Mouse (Mus musculus): Measurements from ENCODE around the gene Abtb2.

Gene Abtb2

DNA sequence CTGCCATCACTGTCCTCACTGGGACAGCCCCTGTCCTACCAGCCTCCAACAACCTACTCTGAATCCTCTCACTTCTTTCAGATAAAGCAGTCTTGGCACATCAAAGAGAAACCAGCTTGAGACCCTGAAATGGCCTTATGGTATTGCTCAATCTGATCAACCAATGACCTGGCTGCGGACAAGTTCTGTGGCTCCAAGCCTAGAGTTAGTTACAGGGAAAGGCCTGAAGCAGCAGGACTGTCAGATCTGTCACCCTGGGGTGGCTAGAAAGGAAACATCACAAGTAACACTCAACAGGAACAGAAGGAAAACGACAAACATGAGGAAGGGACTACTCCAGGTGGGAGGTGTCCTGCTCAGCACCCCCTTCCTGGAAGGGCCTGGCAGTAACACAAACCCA, 158.4 kb downstream of the Abtb2 start:
- peak in 1 of 2 experiments; percentile 67 for DNase-seq (ENCODE audit: inconsistent age in 2 of 2, low spot score in 1 of 2)

DNA sequence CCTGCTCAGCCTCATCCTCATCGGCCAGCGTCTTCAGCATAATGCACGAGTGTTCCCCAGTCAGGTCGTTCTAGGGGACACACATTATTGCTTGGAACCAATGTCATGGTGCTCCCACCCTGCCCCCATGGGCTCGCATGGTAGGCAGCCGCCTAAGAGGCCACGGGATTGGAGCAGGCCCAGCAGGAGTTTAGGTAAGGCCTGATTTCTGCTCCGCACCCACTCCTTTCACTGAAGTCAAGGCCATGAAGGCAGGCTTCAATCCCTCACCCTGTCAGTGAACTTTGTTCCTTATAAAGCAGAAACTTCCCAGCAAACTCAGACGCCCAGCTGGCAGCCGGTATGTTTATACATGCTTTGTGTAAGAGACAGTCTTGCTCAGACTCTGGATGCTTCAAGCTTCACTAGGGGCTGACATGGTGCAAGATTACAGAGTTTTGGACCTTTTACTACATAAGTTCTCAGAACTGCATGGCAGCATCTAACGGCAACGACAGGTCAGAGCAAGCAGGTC, 162.0 kb downstream of the Abtb2 start:
- peak in 1 of 2 experiments; percentile 44 for DNase-seq (ENCODE audit: inconsistent age in 2 of 2, low spot score in 1 of 2)

DNA sequence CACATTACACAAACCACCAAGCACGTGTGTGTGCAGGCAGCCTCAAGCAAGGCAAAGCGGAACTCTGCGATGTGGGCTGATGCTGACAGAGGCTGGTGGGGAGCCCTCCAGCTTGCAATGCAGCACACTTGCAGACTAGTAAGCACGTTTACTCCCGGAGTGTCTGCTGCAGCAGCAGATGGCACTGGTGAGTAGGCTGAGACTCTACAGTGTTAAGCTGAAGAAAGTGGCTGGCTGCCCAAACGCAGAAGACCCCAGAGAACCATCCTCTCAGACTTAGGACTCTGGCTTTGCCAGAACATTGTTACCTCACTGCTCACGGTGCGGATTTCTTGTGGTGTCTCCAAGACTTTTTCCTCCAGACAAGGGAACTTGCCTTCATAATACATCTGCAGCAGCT, 164.9 kb downstream of the Abtb2 start:
- DNase-seq (ENCODE audit: inconsistent age in 2 of 2, low spot score in 1 of 2) = no peak

DNA sequence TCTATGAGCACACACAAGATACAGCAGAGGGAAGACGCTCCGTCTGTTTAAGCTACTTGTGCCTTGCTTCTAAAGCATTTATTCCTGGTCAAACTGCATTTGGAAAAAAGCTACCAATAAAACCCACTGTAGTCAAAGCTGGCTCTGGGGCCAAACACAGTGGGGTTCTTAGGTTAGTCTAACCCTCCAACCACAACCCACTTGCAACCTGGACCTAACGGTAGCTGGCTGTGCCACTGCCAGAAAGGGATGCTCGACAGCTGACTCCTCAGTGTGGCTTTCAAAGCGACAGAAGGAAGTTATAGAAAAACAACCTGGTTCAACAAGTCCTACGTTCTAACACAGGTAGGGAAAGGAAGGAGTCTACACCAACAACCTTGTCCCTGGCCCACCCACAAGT, 165.3 kb downstream of the Abtb2 start:
- DNase-seq (ENCODE audit: inconsistent age in 2 of 2, low spot score in 1 of 2) = no peak

DNA sequence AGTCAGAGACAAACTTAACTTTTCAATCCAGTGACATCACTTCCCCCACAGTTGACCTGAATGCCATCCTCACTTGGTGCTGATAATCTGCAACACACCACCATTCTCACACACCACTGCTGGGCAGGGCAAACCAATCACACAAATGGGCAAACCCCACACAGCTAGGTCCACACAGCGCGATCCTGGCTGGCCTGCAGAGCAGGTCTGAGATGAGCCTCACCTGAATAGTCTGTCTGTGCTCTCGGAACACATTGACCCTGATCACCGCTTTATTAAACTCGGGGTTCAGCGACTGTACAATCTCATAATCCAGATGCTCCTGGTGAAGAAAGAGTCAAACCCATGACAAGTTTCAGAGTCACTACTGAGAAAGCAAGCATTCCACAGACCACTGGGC, 176.7 kb downstream of the Abtb2 start:
- DNase-seq (ENCODE audit: inconsistent age in 2 of 2, low spot score in 1 of 2) = no peak

DNA sequence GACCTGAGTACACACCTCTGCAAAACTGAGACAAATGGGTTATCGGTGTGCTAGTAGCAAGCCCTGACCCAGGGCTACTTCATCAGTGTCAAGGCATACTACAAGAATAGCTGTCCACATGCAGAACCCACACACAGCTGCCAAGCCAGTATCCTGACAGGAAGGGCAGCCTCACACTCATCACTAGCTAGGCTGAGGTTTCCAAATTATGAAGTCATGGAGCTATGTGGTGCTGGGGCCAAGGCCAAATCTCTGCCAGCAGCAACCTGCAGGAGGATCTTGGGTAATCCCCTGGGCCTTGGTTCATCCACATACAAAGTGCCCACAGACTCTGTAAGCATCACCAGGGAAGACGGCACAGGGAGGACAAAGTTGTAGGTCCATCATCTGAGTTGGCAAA, 177.4 kb downstream of the Abtb2 start:
- peak; percentile 76 to 85 for DNase-seq (ENCODE audit: inconsistent age in 2 of 2, low spot score in 1 of 2)

DNA sequence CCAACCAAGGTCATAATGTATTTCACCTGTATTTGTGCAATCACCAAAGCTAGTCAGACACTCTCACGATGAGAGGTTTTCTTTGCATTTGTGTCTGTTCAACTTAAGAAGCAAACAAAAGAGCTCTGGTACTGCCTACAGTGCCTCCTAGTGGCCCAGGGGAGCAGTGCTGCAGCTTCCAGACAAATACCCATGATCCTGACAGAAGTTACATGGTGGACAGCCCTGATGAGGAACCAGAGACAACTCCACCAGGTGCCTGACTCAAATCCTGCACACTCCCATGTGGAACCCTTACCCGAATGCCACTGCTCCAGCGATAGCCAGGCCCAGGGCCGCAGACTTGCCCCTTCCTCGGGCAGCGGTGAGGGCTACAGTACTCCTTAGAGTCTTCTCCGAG, 177.9 kb downstream of the Abtb2 start:
- DNase-seq (ENCODE audit: inconsistent age in 2 of 2, low spot score in 1 of 2) = peak; percentile 57 to 83

DNA sequence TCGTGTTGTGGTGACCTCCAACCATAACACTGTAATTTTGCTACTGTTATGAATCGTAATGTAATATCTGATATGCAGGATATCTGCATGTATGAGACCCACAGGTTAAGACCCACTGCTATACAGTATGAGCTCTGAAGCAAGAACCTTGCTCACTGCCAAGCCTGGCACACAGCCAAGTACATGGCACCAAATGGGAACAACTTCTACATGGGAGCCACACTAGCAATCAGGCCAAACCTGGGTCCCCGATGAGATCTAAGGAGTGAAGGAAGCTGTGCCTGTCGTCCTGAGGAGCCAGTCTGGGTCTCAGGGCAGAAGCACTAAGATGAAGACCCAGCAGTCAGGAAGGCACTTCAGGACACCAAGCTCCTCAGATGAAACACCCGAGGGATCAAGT, 179.4 kb downstream of the Abtb2 start:
- peak; percentile 72 to 79 for DNase-seq (ENCODE audit: inconsistent age in 2 of 2, low spot score in 1 of 2)

DNA sequence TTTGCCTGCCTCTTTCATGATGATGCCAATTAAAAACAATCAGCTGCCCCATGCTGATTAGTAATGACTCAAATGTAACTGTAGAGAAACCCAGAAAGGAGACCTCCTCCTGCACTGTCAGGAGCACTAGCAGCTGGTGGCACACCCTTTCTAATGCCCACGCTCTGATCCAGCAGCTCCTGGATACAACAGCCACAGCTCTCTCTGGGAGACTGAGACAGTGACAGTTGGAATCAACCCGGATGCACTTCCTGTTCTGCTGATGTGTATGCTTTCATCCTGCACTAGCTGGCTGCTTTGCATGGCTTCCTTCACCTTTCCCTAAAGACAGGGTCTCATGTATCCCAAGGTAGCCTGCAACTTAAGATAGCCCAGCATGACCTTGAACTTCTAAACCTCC, 180.0 kb downstream of the Abtb2 start:
- peak in 1 of 2 experiments; percentile 18 for DNase-seq (ENCODE audit: inconsistent age in 2 of 2, low spot score in 1 of 2)

DNA sequence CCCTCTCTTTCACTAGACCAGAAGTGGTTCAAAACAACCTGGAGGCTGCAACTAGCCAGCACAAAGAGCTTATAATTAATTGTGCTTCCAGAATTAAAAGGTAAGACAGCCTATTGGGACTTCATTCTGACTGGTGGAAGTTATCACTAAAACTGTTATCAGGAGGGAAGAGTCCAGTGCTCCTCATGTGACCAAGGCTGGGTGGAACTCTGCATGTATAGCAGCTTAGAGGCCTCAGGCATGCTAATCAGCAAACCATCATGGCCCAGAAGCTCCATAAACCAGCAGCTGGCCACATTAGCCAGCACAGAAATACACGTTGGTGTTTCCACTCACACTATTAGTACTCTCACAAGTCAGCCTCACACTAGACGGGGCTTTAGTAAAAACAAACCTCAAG, 180.7 kb downstream of the Abtb2 start:
- no peak for DNase-seq (ENCODE audit: inconsistent age in 2 of 2, low spot score in 1 of 2)

DNA sequence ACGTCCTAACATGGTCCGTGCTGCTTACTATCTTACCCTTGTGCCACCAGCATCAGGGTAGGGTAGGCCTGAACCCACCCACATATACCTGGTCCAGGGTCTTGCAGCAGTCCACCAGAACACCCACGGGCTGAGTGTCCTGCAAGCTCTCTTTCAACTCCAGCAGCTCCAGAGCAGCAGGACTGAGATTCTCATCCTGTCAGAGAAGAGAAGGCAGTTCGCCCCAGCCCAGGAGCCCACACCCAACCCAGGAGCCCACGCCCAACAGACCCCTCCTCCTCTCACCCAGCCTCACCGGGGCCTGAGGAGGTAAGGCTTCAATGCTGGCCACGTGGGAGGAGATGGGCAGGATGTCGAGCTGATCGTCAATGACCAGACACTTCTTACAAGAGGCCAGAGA, 181.8 kb downstream of the Abtb2 start:
- no peak for DNase-seq (ENCODE audit: inconsistent age in 2 of 2, low spot score in 1 of 2)

DNA sequence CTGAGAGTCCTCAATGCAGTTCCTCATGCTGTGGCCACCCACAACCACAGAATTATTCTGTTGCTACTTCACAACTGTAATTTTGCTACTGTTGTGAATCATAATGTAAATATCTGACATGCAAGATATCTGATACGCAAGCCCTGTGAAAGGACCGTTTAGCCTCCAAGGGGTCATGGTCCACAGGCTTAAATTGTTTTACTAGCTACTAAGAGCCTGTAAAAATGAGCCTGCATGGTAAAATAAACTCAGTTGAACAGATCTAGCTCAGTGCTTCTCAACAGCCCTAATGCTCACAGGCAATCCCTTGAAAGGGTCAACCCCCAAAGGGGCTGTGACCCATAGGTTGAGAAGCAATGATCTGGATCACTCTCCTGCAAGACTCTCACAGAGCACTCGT, 183.0 kb downstream of the Abtb2 start:
- DNase-seq (ENCODE audit: inconsistent age in 2 of 2, low spot score in 1 of 2) = no peak

DNA sequence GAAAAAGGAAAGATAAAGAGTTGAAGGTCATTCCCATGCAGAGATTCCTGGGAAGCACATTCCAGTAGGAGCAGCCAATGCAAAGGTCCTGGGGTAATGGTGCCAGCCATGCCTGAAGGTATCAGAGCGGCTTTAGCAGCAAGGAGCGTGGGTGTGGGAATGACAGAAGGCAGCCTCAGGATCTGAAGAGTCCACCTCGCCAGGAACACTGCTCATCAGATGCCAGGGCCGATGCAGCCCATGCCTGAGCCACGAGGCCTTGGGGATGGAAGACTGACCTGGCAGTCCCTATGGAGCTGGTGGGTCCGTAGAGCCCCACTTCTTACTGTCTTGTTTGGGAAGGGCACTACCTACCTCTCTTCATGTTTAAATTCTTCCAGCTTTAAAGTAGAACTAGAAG, 185.7 kb downstream of the Abtb2 start:
- DNase-seq (ENCODE audit: inconsistent age in 2 of 2, low spot score in 1 of 2) = no peak

DNA sequence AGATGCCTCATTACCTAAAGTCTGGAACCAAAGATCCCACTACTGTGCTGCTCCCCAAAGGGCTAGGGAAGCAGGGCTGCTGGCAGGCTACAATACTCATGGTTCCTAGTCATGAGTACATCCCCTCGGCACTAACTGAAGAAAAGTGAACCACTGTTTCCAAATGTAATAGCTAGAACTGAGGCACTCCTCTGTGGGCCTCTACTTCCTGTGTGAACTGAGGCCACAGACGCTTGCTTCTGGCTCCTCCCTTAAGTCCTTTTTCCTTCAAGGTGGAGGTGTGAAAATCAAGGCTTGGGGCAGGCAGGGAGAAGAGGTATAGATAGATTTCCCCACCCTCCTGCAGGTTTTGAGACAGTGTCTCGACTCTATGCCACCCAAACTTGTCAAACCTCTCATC, 188.5 kb downstream of the Abtb2 start:
- DNase-seq (ENCODE audit: inconsistent age in 2 of 2, low spot score in 1 of 2) = no peak

DNA sequence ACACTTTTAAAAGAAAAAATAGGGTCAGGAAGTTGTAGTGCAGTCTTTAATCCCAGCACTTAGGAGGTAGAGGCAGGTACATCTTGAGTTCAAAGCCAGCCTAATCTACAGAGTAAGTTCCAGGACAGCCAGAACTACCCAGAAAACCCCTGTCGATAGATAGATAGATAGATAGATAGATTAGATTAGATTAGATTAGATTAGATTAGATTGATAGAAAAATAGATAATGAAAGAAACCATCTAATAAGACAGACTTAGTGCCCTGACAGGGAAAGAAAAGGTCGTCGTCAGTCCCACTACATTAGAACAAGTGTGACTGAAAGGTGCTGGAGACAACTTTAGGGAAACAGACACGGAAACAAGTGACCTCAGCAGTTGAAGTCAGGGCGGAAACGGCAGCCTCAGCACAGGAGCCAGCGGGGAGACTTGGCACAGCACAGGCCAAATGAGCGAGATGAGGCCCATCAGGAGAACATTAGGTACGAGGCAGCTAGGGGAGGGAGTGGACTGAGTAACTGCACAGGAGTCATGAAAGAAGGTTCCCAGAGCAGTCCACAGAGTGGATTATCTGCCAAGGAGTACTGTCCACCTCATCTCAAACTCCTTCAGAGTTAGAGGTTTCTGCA, 189.5 kb downstream of the Abtb2 start:
- DNase-seq (ENCODE audit: inconsistent age in 2 of 2, low spot score in 1 of 2) = peak in 1 of 2 experiments; percentile 18

DNA sequence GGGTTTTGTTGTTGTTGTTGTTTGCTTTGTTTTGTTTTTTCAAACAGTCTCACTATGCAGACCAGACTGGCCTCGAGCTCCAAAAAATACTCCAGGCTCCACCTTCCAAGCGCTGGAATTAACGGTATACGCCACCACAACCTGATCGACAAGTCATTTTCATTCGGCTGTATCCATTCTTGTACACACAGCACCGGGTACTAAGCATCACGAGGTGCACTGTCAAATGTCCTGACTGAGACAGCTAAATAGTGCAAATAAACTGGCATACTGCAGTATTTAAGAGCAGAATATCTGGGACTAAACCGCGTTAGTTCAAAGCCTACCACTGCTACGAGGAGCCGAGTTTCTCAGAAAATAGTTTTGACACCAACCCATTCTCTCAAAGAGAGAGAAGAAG, 194.3 kb downstream of the Abtb2 start:
- DNase-seq (ENCODE audit: inconsistent age in 2 of 2, low spot score in 1 of 2) = no peak

DNA sequence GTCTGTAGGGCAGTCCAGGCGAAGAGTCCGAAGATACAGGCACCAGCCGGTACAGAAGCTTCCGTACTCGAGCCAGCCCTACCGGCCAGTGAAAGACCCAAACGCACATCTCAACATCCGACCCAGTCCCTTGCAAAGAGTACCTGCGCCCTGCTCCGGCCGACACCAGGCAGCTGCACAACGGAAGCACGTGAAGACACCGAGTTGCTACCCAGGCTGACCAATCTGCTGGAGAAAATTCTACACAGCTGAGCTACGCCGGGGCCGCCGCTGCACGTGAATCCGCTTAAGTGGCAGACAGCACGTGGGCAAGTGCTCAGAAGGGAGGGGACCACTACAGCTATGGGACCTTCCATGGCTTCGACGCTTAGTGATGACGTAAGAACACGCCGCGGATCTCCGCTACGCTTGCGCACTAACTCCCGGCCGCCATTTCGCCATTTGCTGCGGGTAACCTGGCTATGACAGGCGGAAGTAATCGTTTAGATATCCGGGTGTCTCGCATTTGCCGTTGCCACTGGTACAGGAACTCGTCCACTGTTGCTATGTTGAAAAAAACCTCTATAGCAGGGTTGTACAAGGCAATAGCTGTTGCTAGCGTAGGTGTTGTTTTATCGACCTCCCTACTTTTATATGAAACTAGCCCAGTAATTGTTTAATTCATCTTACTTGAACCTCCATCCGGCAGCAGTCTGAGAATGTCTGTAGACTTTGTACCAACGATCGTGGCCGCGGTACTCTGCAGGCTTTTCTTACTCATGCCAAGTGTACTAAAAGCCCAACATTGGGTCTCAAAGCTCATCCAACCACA, 195.0 kb downstream of the Abtb2 start, which contains the start of gene Nat10:
TSS of gene Nat10 (minus strand) at position 365 of the 811 bp plus-strand sequence.
- DNase-seq (ENCODE audit: inconsistent age in 2 of 2, low spot score in 1 of 2) = peak; percentile 98 to 99

DNA sequence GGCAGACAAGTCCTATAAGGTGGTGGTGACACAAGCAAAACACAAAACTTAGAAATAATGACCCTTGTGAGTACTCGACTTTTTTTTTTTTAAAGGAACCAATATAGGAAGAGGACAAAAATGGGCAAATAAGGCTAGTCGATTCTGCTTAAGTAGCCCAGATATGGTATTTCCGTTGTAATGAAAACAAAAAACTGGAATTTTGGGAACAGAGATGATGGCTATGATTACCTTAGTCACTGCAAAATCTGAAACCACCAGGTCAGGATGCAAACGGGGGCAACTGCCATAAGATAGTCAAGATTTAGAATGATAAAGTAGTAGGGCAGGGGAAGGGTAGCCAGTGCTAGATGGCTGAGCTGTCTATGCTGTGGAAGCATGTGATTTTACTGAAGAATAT, 195.9 kb downstream of the Abtb2 start:
- no peak for DNase-seq (ENCODE audit: inconsistent age in 2 of 2, low spot score in 1 of 2)

DNA sequence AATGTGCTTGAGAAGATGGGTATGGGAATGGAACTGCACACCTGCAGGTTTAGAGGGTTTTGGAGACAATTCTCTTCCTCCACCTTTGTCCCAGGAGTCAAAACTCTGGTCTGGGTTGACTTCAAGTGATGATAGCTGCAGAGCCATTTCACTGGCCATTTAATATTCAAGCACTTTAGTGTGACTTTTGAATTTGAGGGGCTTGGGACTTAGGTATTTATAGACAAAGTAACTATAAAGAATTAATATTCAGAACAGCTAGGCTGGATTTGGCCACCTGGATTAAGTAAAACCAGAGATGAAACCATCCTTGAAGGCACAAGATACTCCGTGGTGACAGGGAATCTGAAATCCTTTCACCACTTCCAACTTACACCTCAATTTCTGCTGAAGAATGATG, 196.4 kb downstream of the Abtb2 start:
- DNase-seq (ENCODE audit: inconsistent age in 2 of 2, low spot score in 1 of 2) = peak in 1 of 2 experiments; percentile 35

Data from adrenal gland, adult (tissue).